Mouse (Mus musculus) small intestine, adult 2 months (tissue): ENCODE results near the gene Notch1.

ENCODE experiments used
- CTCF ChIP-seq: fragments of 200-500 bp; IDR thresholded peaks from 2 replicates; pipeline ENCODE4 v1.5.1; 2012; ENCODE audit warnings: low read depth, mild to moderate bottlenecking, control low read depth, inconsistent platforms, low read length, moderate library complexity, mixed read lengths; ENCODE audit not compliant: insufficient replicate concordance, insufficient read length; ENCODE audit errors: extremely low read depth
- POLR2A ChIP-seq: fragments of 200-500 bp; IDR thresholded peaks from 2 replicates; pipeline ENCODE4 v1.6.1; 2012; ENCODE audit warnings: low read depth, mild to moderate bottlenecking, control low read depth, inconsistent platforms, low read length, moderate library complexity

GRCm38 (mm10) chr2:26502299-26502862 is 14.1 kb downstream of the Notch1 start:
- TF ChIP-seq CTCF (no peak), POLR2A (no peak; the same call in 1 of the 2 replicates)
